Mouse (Mus musculus): ENCODE data around the gene Sgms2.

DNA sequence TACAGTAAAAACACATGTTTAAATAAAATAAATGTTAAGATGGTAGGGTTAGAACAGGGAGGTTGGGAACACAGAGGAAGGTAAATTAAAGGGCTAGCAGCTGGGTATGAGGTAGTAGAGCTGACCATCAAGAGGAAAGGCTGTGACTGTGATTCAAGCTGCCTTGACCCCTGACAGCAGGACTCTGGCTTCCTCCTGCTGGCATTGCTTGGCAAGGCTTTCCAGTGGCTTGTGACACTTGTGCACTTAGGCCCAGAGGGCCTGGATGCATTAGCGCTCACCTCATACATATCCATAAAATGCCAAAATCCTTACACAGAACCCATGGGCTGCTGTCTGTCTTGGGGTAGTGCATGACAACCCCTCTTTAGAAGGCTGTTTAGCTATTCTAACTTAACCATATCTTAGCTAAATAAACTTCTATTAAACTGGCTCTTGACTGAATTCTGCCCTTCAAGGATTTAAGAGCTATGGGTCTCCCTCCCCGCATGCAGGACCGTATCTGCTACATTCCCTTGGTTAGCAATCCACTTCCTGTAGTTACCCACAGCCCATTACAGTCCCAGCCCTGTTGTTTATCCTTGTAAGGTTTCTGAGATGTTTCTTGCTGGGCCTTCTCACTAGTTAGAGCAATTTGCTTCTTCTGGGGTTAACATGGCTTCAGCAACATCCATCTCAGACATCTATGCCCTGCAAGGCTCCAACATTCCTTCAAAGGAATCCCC lies 25.5 kb downstream of the Sgms2 start:
- no peak for TF ChIP-seq CTCF (IDR thresholded peaks at IDR 0.05; ENCODE audit: control insufficient read depth, insufficient read depth, insufficient read length)
- TF ChIP-seq MAX (IDR thresholded peaks at IDR 0.05) = no peak
- no peak for TF ChIP-seq MYOD1 (IDR thresholded peaks at IDR 0.05; ENCODE audit: control insufficient read depth, insufficient read length, low read depth)
- no peak for TF ChIP-seq USF1 (IDR thresholded peaks at IDR 0.05; ENCODE audit: low read depth)
- no peak for TF ChIP-seq CEBPB (IDR thresholded peaks at IDR 0.05; ENCODE audit: low read depth)
- TF ChIP-seq FOSL1 (IDR thresholded peaks at IDR 0.05; ENCODE audit: insufficient read depth, low read length, poor library complexity, severe bottlenecking) = no peak
- TF ChIP-seq MYOG (IDR thresholded peaks at IDR 0.05; ENCODE audit: control insufficient read depth, extremely low read depth, insufficient read length) = no peak
